Mouse (Mus musculus) cerebellum, adult 2 months (tissue): ENCODE results near the gene Mex3d.
A peak's percentile ranks its signal among the peaks of the same experiment; 100 is the strongest.

ENCODE experiments used
- CTCF ChIP-seq: fragments of 200-500 bp; IDR thresholded peaks from 2 replicates; pipeline ENCODE4 v1.5.1; 2011; ENCODE audit warnings: low read depth, mild to moderate bottlenecking, control low read depth, low read length, moderate library complexity, borderline replicate concordance; ENCODE audit not compliant: insufficient read depth
- POLR2A ChIP-seq: fragments of 200-500 bp; IDR thresholded peaks from 2 replicates; pipeline ENCODE4 v1.6.1; 2011; ENCODE audit warnings: low read length, control low read depth, borderline replicate concordance; ENCODE audit not compliant: insufficient read depth

DNA sequence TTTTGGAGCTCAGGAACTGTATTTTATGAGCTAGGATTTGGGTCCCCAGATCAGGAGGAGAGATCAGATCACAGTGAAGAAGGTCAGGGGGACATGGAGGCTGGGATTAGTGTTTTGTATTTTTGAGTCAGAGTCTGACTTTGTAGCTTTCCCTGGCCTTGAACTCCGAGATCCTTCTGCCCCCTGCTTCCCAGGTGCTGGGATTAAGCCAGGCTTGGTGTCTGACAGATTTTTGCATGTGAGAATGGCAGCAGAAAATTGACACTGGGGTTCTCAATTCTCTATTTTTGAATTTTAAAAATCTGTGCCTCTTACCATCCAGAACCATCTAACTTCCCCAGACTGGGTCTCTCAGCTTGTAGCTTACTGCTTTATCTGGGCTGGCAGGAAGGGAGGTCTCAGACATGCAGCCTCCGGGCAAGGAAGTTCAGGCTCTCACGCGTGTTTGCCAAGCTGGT lies 13.3 kb upstream of the Mex3d start:
- TF ChIP-seq POLR2A, result peak; percentile 6; the same call in 1 of the 2 replicates
- no peak for TF ChIP-seq CTCF
